Mouse (Mus musculus): ENCODE measurements around the gene Glt8d1. TPM values are rescaled to one million over a fixed set of nuclear protein-coding genes. Genes with fewer than 3 reads are reported as not detected.

The Glt8d1 gene
- polyA plus RNA-seq (2012; rRNA removed; ENCODE audit: low replicate concordance): 32.5 and 46.0 TPM in 2 replicates

GRCm38 (mm10) chr14:31001307-31002205 is at the start of gene Glt8d1, which contains the start of gene Spcs1:
Glt8d1 (plus strand) TSS chr14:31001400.
Spcs1 (minus strand) TSS chr14:31001672.

GRCm38 (mm10) chr14:31018860-31019291 is 17.7 kb downstream of the Glt8d1 start, which contains the start of the genes Pbrm1 and Gnl3:
Pbrm1 (plus strand) TSS chr14:31019138.
Gnl3 (minus strand) TSS chr14:31019152.

Other genes starting within 250 kb of the Glt8d1 start
- gene Tmem110, start 175.8 kb upstream of the Glt8d1 start, polyA plus RNA-seq (2012; rRNA removed; ENCODE audit: low replicate concordance): 32.3 and 40.5 TPM in 2 replicates
- 27.6 and 60.8 TPM in 2 replicates for gene Mustn1, start 122.2 kb upstream of the Glt8d1 start, polyA plus RNA-seq (2012; rRNA removed; ENCODE audit: low replicate concordance)
- gene Itih4, start 114.9 kb upstream of the Glt8d1 start, polyA plus RNA-seq (2012; rRNA removed; ENCODE audit: low replicate concordance): 3.2 and 4.9 TPM in 2 replicates
- gene Itih3, start 77.6 kb upstream of the Glt8d1 start, polyA plus RNA-seq (2012; rRNA removed; ENCODE audit: low replicate concordance): 0.43 and 1.0 TPM in 2 replicates
- 0.17 and 0.46 TPM in 2 replicates for gene Itih1, start 58.1 kb upstream of the Glt8d1 start, polyA plus RNA-seq (2012; rRNA removed; ENCODE audit: low replicate concordance)
- 3.1 and 5.7 TPM in 2 replicates for gene Nek4, start 50.0 kb upstream of the Glt8d1 start, polyA plus RNA-seq (2012; rRNA removed; ENCODE audit: low replicate concordance)
- gene Spcs1, start 272 bp downstream of the Glt8d1 start, polyA plus RNA-seq (2012; rRNA removed; ENCODE audit: low replicate concordance): 208 and 223 TPM in 2 replicates
- 10.7 and 21.0 TPM in 2 replicates for gene Pbrm1, start 17.7 kb downstream of the Glt8d1 start, polyA plus RNA-seq (2012; rRNA removed; ENCODE audit: low replicate concordance)
- 16.2 and 42.3 TPM in 2 replicates for gene Gnl3, start 17.8 kb downstream of the Glt8d1 start, polyA plus RNA-seq (2012; rRNA removed; ENCODE audit: low replicate concordance)
- 24.2 and 50.4 TPM in 2 replicates for gene Smim4, start 127.6 kb downstream of the Glt8d1 start, polyA plus RNA-seq (2012; rRNA removed; ENCODE audit: low replicate concordance)
- gene Nt5dc2, start 129.7 kb downstream of the Glt8d1 start, polyA plus RNA-seq (2012; rRNA removed; ENCODE audit: low replicate concordance): 27.5 and 77.3 TPM in 2 replicates
- gene Stab1, start 167.2 kb downstream of the Glt8d1 start, polyA plus RNA-seq (2012; rRNA removed; ENCODE audit: low replicate concordance): 161 and 184 TPM in 2 replicates
- gene Tnnc1, start 206.9 kb downstream of the Glt8d1 start, polyA plus RNA-seq (2012; rRNA removed; ENCODE audit: low replicate concordance): 0.19 and 0.75 TPM in 2 replicates
- gene Nisch, start 215.5 kb downstream of the Glt8d1 start, polyA plus RNA-seq (2012; rRNA removed; ENCODE audit: low replicate concordance): 317 and 568 TPM in 2 replicates
- 17.6 and 29.3 TPM in 2 replicates for gene Sema3g, start 216.5 kb downstream of the Glt8d1 start, polyA plus RNA-seq (2012; rRNA removed; ENCODE audit: low replicate concordance)
- gene Phf7, start 249.9 kb downstream of the Glt8d1 start, polyA plus RNA-seq (2012; rRNA removed; ENCODE audit: low replicate concordance): 5.5 and 6.4 TPM in 2 replicates